Mouse (Mus musculus) forebrain, embryonic 13.5 days (tissue): Measurements from ENCODE around the gene Prr18. TPM values are rescaled to one million over a fixed set of nuclear protein-coding genes. Genes with fewer than 3 reads are reported as not detected.
"Not testable (repeated sequence)": the region's sequence is repeated elsewhere in the genome, so short reads cannot be mapped to it uniquely, and the experiment has no call there.

Experiments
- ATAC-seq: fragments of 200-750 bp; cut with Nextera tagmentation; 2 replicates; pipeline ENCODE4 v1.8.0; 2017
- H3K27ac ChIP-seq: fragments of 300-500 bp; sonication (generic); 2 replicates; pipeline ENCODE4 v1.5.1; 2015; ENCODE audit warnings: inconsistent platforms, mild to moderate bottlenecking, moderate library complexity
- H3K27me3 ChIP-seq: fragments of 300-500 bp; sonication (generic); 2 replicates; pipeline ENCODE4 v1.6.1; 2015; ENCODE audit warnings: mild to moderate bottlenecking, inconsistent platforms
- H3K36me3 ChIP-seq: fragments of 300-500 bp; sonication (generic); 2 replicates; pipeline ENCODE4 v1.6.1; 2015; ENCODE audit warnings: mild to moderate bottlenecking, inconsistent platforms; ENCODE audit not compliant: poor library complexity, severe bottlenecking
- H3K4me1 ChIP-seq: fragments of 300-500 bp; sonication (generic); 2 replicates; pipeline ENCODE4 v1.6.1; 2015; ENCODE audit warnings: inconsistent platforms
- H3K4me2 ChIP-seq: fragments of 300-500 bp; sonication (generic); 2 replicates; pipeline ENCODE4 v1.6.1; 2015; ENCODE audit warnings: inconsistent platforms, mild to moderate bottlenecking, moderate library complexity
- H3K4me3 ChIP-seq: fragments of 300-500 bp; sonication (generic); 2 replicates; pipeline ENCODE4 v1.5.1; 2015; ENCODE audit warnings: mild to moderate bottlenecking, inconsistent platforms
- H3K9ac ChIP-seq: fragments of 300-500 bp; sonication (generic); 2 replicates; pipeline ENCODE4 v1.6.1; 2015; ENCODE audit warnings: mild to moderate bottlenecking, inconsistent platforms
- H3K9me3 ChIP-seq: fragments of 300-500 bp; sonication (generic); replicated peaks from 2 replicates; pipeline ENCODE4 v1.6.1; 2016; ENCODE audit warnings: inconsistent platforms
- WGBS: fragments of 180-500 bp; shearing (Covaris S2); methylation state at CpG from one replicate; pipeline ENCODE4 v1.1.7; 2015; 5-methylcytosine and 5-hydroxymethylcytosine counted together
- polyA plus RNA-seq: library from polyadenylated mRNA; unstranded; fragments of >200 nt; fragmentation: Nextera tagmentation; extraction: Ambion mirVana; gene quantifications from 2 replicates; pipeline ENCODE4 v1.2.1, GENCODE M21; 2015

Gene Prr18
- polyA plus RNA-seq: 5.1 TPM in 2 replicates

DNA sequence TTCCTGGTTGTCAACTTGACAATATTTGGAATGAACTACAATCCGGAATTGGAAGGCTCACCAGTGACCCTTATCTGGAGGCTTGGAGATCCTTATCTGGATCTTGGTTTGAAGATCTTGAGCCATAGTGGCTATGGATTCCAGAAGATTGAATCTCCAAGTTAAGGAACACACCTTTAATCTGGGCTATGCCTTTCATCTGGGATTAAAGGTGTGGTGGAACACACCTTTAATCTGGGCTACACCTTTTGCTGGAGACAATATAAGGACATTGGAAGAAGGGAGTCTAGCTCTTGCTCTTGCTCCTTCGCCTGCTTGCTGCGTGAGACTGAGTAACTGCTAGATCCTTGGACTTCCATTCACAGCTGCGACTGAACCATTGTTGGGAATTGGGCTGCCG is at the start of gene Prr18:
Prr18 (plus strand) TSS at position 301 of the 400 bp plus-strand sequence.
- not testable (repeated sequence) for H3K4me3 ChIP-seq, H3K4me2 ChIP-seq, H3K27ac ChIP-seq, H3K36me3 ChIP-seq, ATAC-seq, H3K9me3 ChIP-seq, H3K9ac ChIP-seq
- Histone ChIP-seq H3K4me1 (peaks cover 26% of the 10 kb centered on the region), H3K27me3 (peaks cover 26% of the 10 kb centered on the region)
- WGBS: 91% methylated on average over 1 of the region's 5 CpGs

DNA sequence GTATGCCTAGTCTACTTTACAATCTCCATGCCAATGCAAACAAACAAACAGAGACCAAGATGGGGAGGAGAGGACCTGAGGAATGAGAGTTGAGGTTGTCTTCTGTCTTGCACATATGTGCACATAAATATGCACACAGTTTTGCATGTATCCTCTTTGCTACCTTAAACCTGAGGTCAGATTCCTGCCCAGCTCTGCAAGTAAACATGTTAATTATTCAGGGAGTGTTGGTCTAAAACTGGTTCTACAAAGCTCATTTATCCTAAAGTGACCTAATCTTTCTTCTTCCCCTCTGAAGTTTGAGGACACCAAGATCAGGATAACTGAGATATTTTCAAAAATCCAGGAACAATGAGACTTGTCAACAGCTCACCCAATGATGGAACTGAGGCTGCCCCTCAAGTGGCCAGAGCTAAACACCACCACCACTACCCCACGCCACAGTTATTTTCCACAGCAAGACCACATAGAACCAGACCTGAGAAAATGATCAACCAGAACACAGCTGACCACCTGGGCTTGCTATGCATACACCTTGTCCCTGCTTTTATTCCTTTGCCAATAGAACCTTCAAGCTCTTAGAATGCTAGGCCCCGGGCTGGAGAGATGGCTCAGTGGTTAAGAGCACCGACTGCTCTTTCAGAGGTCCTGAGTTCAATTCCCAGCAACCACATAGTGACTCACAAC is 47.1 kb upstream of the Prr18 start:
- WGBS: 95% methylated on average over 3 of the region's 3 CpGs
- Histone ChIP-seq H3K27me3 (no peaks in the 10 kb centered on the region), H3K36me3 (peaks cover 7% of the 10 kb centered on the region; the same call in 1 of the 2 replicates), H3K9me3 (no peaks in the 10 kb centered on the region), H3K9ac (no peak overlapping the region), H3K4me1 (peaks cover 4% of the 10 kb centered on the region), H3K27ac (no peak overlapping the region), H3K4me3 (no peak overlapping the region), H3K4me2 (no peak overlapping the region)
- no peak for ATAC-seq

DNA sequence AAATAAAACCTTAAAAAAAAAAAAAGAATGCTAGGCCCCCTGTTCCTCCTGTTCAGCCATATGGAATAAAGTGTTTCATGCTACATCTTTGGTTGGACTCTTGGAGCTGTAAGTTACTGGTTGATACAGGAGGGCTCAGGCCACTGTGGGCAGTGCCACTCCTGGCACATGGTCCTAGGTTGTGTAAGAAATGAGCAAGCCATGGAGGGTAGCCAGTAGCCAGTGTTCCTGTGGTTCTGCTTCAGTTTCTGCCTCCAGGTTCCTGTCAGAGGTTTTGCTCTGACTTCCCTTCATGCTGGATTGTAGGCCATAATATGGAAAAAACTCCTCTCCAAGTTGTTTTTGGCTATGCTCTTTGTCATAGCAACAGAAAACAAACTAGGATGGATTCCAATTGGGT is 46.5 kb upstream of the Prr18 start:
- no peaks in the 10 kb centered on the region for H3K27me3 ChIP-seq
- H3K27ac ChIP-seq: no peak overlapping the region
- peaks cover 11% of the 10 kb centered on the region; the same call in 1 of the 2 replicates for H3K36me3 ChIP-seq
- ATAC-seq: no peak
- no peaks in the 10 kb centered on the region for H3K4me1 ChIP-seq
- no peak overlapping the region for H3K4me2 ChIP-seq
- H3K9me3 ChIP-seq: no peaks in the 10 kb centered on the region
- H3K4me3 ChIP-seq: no peak overlapping the region
- H3K9ac ChIP-seq: no peak overlapping the region

DNA sequence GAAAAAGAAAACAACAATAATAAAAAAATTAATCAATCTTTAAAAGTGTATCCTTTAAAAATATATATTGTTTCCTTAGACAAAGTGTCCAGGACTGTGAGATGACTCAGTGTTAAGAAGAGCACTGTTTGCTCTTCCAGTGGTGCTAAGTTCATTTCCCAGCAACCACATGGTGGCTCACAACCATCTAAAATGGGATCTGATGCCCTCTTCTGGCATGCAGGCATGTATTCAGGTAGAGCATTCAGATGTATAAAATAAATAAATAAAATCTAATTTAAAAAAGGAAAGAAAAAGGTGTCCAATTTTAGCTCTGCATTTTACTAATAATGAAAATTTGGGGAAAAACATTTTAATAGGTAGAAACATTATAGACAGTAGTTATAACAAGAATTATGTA is 41.4 kb upstream of the Prr18 start:
- no peak for ATAC-seq
- H3K9ac ChIP-seq: no peak overlapping the region
- no peaks in the 10 kb centered on the region for H3K9me3 ChIP-seq
- H3K4me1 ChIP-seq: no peaks in the 10 kb centered on the region
- no peak overlapping the region for H3K27ac ChIP-seq
- H3K4me2 ChIP-seq: no peak overlapping the region
- no peaks in the 10 kb centered on the region for H3K27me3 ChIP-seq
- H3K36me3 ChIP-seq: peaks cover 15% of the 10 kb centered on the region
- H3K4me3 ChIP-seq: no peak overlapping the region

DNA sequence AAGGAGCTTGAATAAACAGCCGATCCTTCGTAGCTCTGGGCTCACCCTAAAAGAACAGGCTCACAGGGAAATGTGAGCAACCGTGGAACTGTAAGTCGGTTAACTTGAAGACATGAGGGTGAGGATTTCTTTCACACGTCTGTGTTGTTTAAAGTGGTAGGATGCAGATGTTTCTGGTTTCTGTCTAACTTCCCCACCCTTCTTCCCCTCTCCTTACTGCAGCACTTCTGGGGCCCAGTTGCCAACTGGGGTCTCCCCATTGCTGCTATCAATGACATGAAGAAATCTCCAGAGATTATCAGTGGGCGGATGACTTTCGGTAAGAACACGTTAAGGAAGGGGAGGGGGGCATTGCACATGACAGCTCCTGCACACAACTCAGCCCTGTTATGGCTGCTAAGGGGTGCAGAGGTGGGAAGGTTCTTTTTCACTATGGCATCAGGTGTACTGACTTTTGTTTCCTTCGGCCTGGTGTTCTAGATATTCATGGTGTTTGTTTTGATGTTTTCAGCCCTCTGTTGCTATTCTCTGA is 40.9 kb upstream of the Prr18 start:
- ATAC-seq: no peak
- Histone ChIP-seq H3K9ac (no peak overlapping the region), H3K4me1 (no peaks in the 10 kb centered on the region), H3K9me3 (no peaks in the 10 kb centered on the region), H3K4me3 (no peak overlapping the region), H3K36me3 (peaks cover 15% of the 10 kb centered on the region), H3K4me2 (no peak overlapping the region), H3K27me3 (no peaks in the 10 kb centered on the region), H3K27ac (no peak overlapping the region)
- WGBS: 89% methylated on average over 9 of the region's 9 CpGs

DNA sequence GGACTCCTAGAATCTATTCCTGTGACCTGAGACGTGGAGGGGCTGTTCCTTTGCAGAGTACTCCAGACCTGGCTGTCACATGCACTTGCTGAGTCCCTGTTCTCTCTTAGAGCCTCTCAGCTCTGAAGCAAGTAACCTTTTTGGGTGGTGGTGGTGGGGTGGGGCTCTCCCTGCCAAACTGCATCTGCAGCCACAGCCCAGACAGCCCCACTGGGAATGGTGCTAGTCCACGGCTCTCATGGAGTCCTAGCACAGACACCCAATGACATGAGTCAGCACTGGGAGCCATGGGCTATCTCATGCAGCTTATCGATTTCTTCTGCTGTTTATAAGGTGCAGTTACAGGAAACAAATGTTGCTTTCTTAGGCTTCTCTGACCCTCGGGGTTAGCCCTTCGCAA is 39.5 kb upstream of the Prr18 start:
- Histone ChIP-seq H3K4me1 (no peaks in the 10 kb centered on the region), H3K9me3 (no peaks in the 10 kb centered on the region), H3K36me3 (peaks cover 15% of the 10 kb centered on the region), H3K27me3 (no peaks in the 10 kb centered on the region), H3K4me3 (no peak overlapping the region), H3K9ac (no peak overlapping the region), H3K27ac (no peak overlapping the region), H3K4me2 (no peak overlapping the region)
- 83% methylated on average over 5 of the region's 5 CpGs for WGBS
- ATAC-seq: no peak

DNA sequence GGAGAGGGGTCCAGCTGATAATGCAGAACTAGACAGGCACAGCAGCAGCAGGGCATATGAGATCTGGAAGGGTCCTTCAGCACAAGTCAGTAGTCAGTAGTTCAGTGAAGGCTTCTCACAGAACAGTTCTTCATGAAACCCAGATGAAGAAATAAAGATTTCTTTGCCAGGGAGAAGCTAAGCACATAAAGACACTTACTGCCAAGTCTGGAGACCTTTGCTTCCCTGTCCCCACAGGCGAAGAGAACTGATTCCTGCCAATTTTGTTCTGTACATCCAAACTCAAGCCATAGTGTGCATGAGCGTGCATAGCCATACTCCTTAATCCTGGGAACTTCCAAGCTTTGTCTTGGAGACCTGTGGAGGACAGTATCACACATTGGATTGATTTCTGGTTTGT is 39.0 kb upstream of the Prr18 start:
- no peak overlapping the region for H3K4me2 ChIP-seq
- WGBS: 87% methylated on average over 2 of the region's 2 CpGs
- H3K4me3 ChIP-seq: no peak overlapping the region
- H3K27ac ChIP-seq: no peak overlapping the region
- no peaks in the 10 kb centered on the region for H3K4me1 ChIP-seq
- no peaks in the 10 kb centered on the region for H3K9me3 ChIP-seq
- no peak overlapping the region for H3K9ac ChIP-seq
- peaks cover 15% of the 10 kb centered on the region for H3K36me3 ChIP-seq
- ATAC-seq: no peak
- no peaks in the 10 kb centered on the region for H3K27me3 ChIP-seq

DNA sequence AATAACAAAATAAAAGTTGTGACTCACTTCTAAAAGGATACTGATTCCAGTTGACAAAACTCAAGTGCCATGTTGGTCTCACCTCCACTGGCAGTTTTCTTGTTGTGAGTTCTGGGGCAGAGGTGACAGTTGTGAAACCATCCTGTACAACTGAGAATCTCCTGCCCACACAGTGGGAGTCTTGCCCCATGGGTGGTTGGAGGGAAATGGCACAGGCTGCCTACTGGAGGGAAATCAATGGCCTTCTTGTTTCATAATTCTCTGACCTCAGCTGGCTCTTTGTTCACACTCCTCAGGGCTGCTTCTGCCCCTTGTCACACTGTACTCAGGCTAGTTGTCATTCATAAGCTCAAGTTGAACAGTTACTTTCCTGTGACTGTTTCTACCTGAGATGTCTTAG is 37.7 kb upstream of the Prr18 start:
- Histone ChIP-seq H3K27me3 (no peaks in the 10 kb centered on the region), H3K4me2 (no peak overlapping the region), H3K4me3 (no peak overlapping the region), H3K9ac (no peak overlapping the region), H3K36me3 (peaks cover 15% of the 10 kb centered on the region), H3K27ac (no peak overlapping the region), H3K9me3 (no peaks in the 10 kb centered on the region), H3K4me1 (no peaks in the 10 kb centered on the region)
- no peak for ATAC-seq

DNA sequence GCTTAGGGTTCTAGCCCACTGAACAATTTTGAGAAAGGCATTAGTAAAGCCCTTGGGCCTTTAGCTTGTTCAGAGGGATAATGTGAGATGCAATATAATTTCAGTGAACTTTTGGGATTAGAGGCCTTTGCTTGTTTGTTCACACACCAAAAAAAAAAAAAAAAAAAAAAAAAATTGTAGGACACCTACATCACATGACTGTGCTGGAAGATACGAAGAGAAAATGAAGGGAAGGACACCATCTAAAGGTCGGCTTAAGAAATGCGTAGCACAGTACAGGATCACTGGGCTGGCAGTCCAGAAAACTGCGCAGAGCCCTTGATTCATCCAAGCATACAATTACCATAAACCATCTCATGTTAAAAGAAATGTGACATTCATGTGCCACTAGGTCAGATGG is 35.7 kb upstream of the Prr18 start:
- 79% methylated on average over 4 of the region's 4 CpGs for WGBS
- peaks cover 11% of the 10 kb centered on the region for H3K36me3 ChIP-seq
- no peak overlapping the region for H3K9ac ChIP-seq
- H3K4me3 ChIP-seq: no peak overlapping the region
- no peaks in the 10 kb centered on the region for H3K9me3 ChIP-seq
- H3K27ac ChIP-seq: no peak overlapping the region
- no peaks in the 10 kb centered on the region for H3K27me3 ChIP-seq
- no peaks in the 10 kb centered on the region for H3K4me1 ChIP-seq
- no peak for ATAC-seq
- no peak overlapping the region for H3K4me2 ChIP-seq

DNA sequence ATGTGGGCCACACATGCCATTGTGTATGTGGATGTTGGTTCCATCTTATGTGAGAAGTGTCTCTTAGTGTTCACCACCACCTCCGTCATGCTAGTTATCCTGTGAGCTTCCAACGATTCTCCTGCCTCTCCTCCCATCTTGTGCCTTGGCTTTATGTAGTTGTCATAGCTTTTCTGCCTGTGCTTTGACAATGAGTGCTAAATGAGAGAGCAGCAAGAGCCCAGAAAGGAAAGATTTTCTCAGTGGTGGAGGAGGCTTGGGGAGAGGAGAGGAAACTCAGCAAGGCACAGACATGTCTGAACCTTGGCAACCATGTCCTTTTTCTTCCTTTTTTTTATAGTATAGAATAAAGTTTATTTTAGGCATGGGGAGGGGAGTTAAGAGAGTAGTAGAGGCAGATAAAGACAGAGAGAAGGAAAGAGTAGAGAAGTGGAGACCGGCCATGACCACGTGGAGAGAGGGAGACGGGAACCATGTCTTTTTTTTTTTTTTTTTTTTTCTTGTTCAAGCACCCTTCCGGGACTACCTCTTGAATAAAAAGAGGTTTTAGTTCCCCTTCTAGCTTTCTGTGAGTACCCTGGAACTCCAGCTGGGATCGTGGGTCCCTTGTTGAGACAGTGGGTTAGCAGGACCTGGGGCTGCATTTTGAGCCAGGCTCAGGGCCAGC is 34.4 kb upstream of the Prr18 start:
- no peak overlapping the region for H3K4me3 ChIP-seq
- no peaks in the 10 kb centered on the region for H3K27me3 ChIP-seq
- no peaks in the 10 kb centered on the region for H3K9me3 ChIP-seq
- WGBS: 78% methylated on average over 7 of the region's 7 CpGs
- no peaks in the 10 kb centered on the region for H3K4me1 ChIP-seq
- no peak overlapping the region for H3K27ac ChIP-seq
- H3K36me3 ChIP-seq: peaks cover 7% of the 10 kb centered on the region; the same call in 1 of the 2 replicates
- no peak overlapping the region for H3K9ac ChIP-seq
- no peak for ATAC-seq
- no peak overlapping the region for H3K4me2 ChIP-seq

DNA sequence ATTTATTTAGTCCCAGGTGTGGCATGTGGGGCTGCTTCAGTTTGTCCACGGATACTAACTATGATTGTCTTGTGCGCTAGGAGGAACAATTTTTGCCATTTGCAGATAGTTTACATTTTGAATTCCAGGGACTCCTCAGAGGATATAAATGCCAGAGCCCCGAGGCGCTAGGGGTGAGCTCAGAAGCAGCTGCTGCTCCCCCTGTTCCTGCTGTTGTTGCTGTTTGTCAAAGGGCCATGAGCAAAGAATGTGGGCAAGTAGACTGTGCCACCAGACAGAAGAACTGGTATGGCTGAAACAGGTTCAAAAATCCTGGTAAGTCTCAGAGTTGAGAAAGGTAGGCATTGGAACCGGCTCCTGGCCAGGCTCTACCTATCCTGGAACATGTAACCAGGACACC is 33.6 kb upstream of the Prr18 start:
- Histone ChIP-seq H3K36me3 (no peaks in the 10 kb centered on the region), H3K9me3 (no peaks in the 10 kb centered on the region), H3K4me2 (no peak overlapping the region), H3K27me3 (no peaks in the 10 kb centered on the region), H3K4me3 (no peak overlapping the region), H3K27ac (no peak overlapping the region), H3K4me1 (no peaks in the 10 kb centered on the region), H3K9ac (no peak overlapping the region)
- 68% methylated on average over 5 of the region's 5 CpGs for WGBS
- ATAC-seq: no peak

DNA sequence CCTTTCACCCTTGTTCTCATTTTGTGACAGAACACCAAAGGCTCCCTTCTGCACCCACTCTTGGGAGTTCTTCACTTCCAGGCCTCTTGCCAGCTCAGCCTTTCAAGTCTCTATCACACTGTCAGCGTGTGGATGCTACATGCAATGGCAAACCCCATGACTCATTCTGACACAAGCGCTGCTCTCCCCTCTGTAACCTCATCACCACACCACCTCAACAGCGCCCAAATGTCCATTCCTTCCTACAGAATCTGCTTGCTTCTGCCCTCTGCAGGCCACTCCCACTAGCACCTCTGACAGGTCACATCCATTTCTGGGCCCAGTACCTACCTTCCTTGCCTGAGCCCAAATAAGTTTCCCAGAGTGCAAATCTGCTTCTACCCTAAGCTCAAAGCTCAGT is 31.5 kb upstream of the Prr18 start:
- Histone ChIP-seq H3K27ac (no peak overlapping the region), H3K9me3 (no peaks in the 10 kb centered on the region), H3K27me3 (no peaks in the 10 kb centered on the region), H3K4me2 (no peak overlapping the region), H3K4me3 (no peak overlapping the region), H3K4me1 (0 out of 2 replicates have a peak, but pooled peaks cover 2% of the 10 kb centered on the region), H3K36me3 (no peaks in the 10 kb centered on the region), H3K9ac (no peak overlapping the region)
- 34% methylated on average over 3 of the region's 3 CpGs for WGBS
- ATAC-seq: no peak
